Mouse (Mus musculus): ENCODE measurements around the gene Nrl. TPM values are rescaled to one million over a fixed set of nuclear protein-coding genes. Genes with fewer than 3 reads are reported as not detected.

The Nrl gene
- total RNA-seq (2023), result not detected

GRCm38 (mm10) chr14:55524785-55525184, at the start of gene Nrl:
Gene Nrl, minus strand, starts transcription at chr14:55524981.

GRCm38 (mm10) chr14:55560202-55561073, 35.7 kb upstream of the Nrl start, which contains the start of gene A730061H03Rik:
Gene A730061H03Rik, minus strand, starts transcription at chr14:55560406.

GRCm38 (mm10) chr14:55559799-55560201, 35.0 kb upstream of the Nrl start, which contains the start of gene Dcaf11:
Gene Dcaf11, plus strand, starts transcription at chr14:55560006.

GRCm38 (mm10) chr14:55540067-55540786, 15.4 kb upstream of the Nrl start, which contains the start of gene Pck2:
Gene Pck2, plus strand, starts transcription at chr14:55540266.

GRCm38 (mm10) chr14:55510125-55510731, 14.6 kb downstream of the Nrl start, which contains the start of gene Cpne6:
Gene Cpne6, plus strand, starts transcription at chr14:55510445.

GRCm38 (mm10) chr14:55490361-55491201, 34.2 kb downstream of the Nrl start, which contains the start of gene Carmil3:
Gene Carmil3, plus strand, starts transcription at chr14:55490651.

GRCm38 (mm10) chr14:55478651-55479599, 45.9 kb downstream of the Nrl start, which contains the start of gene Dhrs4:
Gene Dhrs4, plus strand, starts transcription at chr14:55478758.

Other genes with a start within 250 kb of the Nrl start
- 21.3 TPM for gene Dhrs4, start 46.2 kb downstream of the Nrl start, total RNA-seq (2023)
- 1.2 TPM for gene Carmil3, start 34.3 kb downstream of the Nrl start, total RNA-seq (2023)
- not detected for gene Cpne6, start 14.5 kb downstream of the Nrl start, total RNA-seq (2023)
- gene Pck2, start 15.3 kb upstream of the Nrl start, total RNA-seq (2023), result 16.1 TPM
- 92.5 TPM for gene Dcaf11, start 35.0 kb upstream of the Nrl start, total RNA-seq (2023)
- 6.4 TPM for gene A730061H03Rik, start 35.4 kb upstream of the Nrl start, total RNA-seq (2023)
- gene Fitm1, start 50.6 kb upstream of the Nrl start, total RNA-seq (2023), result not detected
- 263 TPM for gene Psme1, start 53.1 kb upstream of the Nrl start, total RNA-seq (2023)
- gene Emc9, start 60.3 kb upstream of the Nrl start, total RNA-seq (2023), result 21.5 TPM
- gene Psme2, start 66.1 kb upstream of the Nrl start, total RNA-seq (2023), result 386 TPM
- gene Rnf31, start 66.7 kb upstream of the Nrl start, total RNA-seq (2023), result 96.4 TPM
- gene Irf9, start 78.6 kb upstream of the Nrl start, total RNA-seq (2023), result 94.6 TPM
- gene Rec8, start 93.1 kb upstream of the Nrl start, total RNA-seq (2023), result 0.44 TPM
- gene Ipo4, start 111.0 kb upstream of the Nrl start, total RNA-seq (2023), result 71.9 TPM
- 2.7 TPM for gene Gm49378, start 112.9 kb upstream of the Nrl start, total RNA-seq (2023)
- 43.9 TPM for gene Tm9sf1, start 118.8 kb upstream of the Nrl start, total RNA-seq (2023)
- gene Tssk4, start 125.2 kb upstream of the Nrl start, total RNA-seq (2023), result 3.5 TPM
- 41.7 TPM for gene Mdp1, start 135.5 kb upstream of the Nrl start, total RNA-seq (2023)
- gene Gmpr2, start 147.0 kb upstream of the Nrl start, total RNA-seq (2023), result 16.2 TPM
- gene Nedd8, start 147.1 kb upstream of the Nrl start, total RNA-seq (2023), result 153 TPM
- gene Tinf2, start 156.8 kb upstream of the Nrl start, total RNA-seq (2023), result 111 TPM
- gene Tgm1, start 188.9 kb upstream of the Nrl start, total RNA-seq (2023), result 2.0 TPM
- 84.5 TPM for gene Rabggta, start 197.3 kb upstream of the Nrl start, total RNA-seq (2023)
- 18.6 TPM for gene Dhrs1, start 220.7 kb upstream of the Nrl start, total RNA-seq (2023)
- gene Nop9, start 220.7 kb upstream of the Nrl start, total RNA-seq (2023), result 22.2 TPM
- gene Cideb, start 233.5 kb upstream of the Nrl start, total RNA-seq (2023), result not detected
- gene Ltb4r2, start 236.4 kb upstream of the Nrl start, total RNA-seq (2023), result 0.21 TPM
- 0.41 TPM for gene Ltb4r1, start 241.0 kb upstream of the Nrl start, total RNA-seq (2023)

Data from CD4-positive naive resting alpha-beta T cell, adult 57 days (primary cell).